Mouse (Mus musculus): ENCODE results near the gene C2cd3. TPM values are rescaled to one million over a fixed set of nuclear protein-coding genes. Genes with fewer than 3 reads are reported as not detected.

Gene C2cd3
- polyA plus RNA-seq, 1 experiment from 2014 or later: 8.5 TPM

- Histone ChIP-seq H3K4me3 (replicated peaks) (peak overlapping the region; percentile 80), H3K36me3 (peaks cover 37% of the 10 kb centered on the region), H3K27ac (peak overlapping the region; percentile 94), H3K9ac (peak overlapping the region; percentile 98), H3K27me3 (no peaks in the 10 kb centered on the region), H3K9me3 (replicated peaks) (no peaks in the 10 kb centered on the region), H3K4me2 (peak overlapping the region; percentile 94), H3K4me1 (replicated peaks) (peaks cover 49% of the 10 kb centered on the region)
- WGBS (ENCODE audit: insufficient replicate concordance): under 1% methylated on average over 36 of the region's 36 CpGs
- ATAC-seq (ENCODE audit: low read depth): peak; percentile 72
- no peak for DNase-seq
Measured at GRCm38 (mm10) chr7:100492391-100493116, 120.5 kb downstream of the C2cd3 start.

- Histone ChIP-seq H3K4me1 (replicated peaks) (peaks cover 54% of the 10 kb centered on the region), H3K36me3 (peaks cover 43% of the 10 kb centered on the region), H3K27me3 (no peaks in the 10 kb centered on the region), H3K9ac (peak within 1 kb of the TSS; percentile 98), H3K4me2 (peak within 1 kb of the TSS; percentile 94), H3K4me3 (replicated peaks) (peak within 1 kb of the TSS; percentile 80), H3K27ac (peak within 1 kb of the TSS; percentile 94), H3K9me3 (replicated peaks) (no peaks in the 10 kb centered on the region)
- ATAC-seq (ENCODE audit: low read depth): peak; percentile 85
- peak; percentile 92 for DNase-seq
- WGBS (ENCODE audit: insufficient replicate concordance): under 1% methylated on average over 27 of the region's 27 CpGs
Measured at GRCm38 (mm10) chr7:100493117-100493483, 121.1 kb downstream of the C2cd3 start, which contains the start of gene Ucp2. TSS of gene Ucp2 (plus strand) at chr7:100493337.

DNA sequence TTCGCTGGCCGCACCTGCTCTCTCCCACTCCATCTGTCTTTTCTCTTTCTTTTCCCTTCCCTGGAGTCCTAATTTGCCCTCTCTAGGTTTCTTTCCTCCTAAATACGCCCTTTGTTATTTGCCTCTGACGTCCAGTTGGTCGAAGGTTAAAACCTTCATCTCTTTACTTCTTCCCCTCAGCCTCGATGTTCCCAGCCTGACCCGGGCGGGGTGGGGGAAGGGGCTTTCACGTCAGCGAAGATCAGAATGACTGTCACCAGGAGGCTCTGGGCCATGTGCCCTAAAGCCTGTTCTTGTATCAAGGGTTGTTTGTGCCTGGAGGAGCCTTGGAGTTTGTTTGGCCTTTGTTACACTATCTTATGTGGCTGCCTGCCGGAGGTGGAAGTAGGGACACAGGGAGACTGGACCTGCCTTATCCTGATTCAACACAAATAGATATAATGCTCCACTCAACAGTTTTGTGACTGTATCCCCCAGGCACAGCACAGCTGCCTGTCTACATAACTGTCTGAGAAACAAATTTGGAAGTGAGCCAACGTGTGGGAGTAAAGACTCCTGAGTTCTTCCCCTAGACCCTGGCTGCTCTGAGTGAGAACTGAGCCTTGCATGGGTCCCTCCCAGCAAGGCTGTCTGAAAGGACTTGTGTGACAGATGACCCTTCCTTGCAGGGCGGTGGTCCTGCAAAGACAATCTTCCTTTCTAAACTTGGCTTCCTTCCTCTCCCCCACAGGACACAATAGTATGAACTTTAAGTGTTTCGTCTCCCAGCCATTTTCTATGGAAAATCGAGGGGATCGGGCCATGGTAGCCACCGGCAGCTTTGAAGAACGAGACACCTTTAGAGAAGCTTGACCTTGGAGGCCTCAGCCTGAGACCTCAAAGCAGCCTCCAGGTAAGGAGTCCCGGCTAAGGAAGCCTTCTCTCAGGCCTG lies 121.7 kb downstream of the C2cd3 start:
- 15% methylated on average over 19 of the region's 19 CpGs for WGBS (ENCODE audit: insufficient replicate concordance)
- H3K9ac ChIP-seq: peak overlapping the region; percentile 98
- DNase-seq: peak; percentile 55
- peak overlapping the region; percentile 94 for H3K27ac ChIP-seq
- peak overlapping the region; percentile 80 for H3K4me3 ChIP-seq (replicated peaks)
- H3K36me3 ChIP-seq: peaks cover 49% of the 10 kb centered on the region
- peak; percentile 3 for ATAC-seq (ENCODE audit: low read depth)
- H3K4me2 ChIP-seq: peak overlapping the region; percentile 94
- no peaks in the 10 kb centered on the region for H3K27me3 ChIP-seq
- H3K4me1 ChIP-seq (replicated peaks): peaks cover 61% of the 10 kb centered on the region
- H3K9me3 ChIP-seq (replicated peaks): no peaks in the 10 kb centered on the region

- ATAC-seq (ENCODE audit: low read depth) (no peak), DNase-seq (no peak)
- Histone ChIP-seq H3K27me3 (no peaks in the 10 kb centered on the region), H3K9ac (peak overlapping the region; percentile 98), H3K4me1 (replicated peaks) (peaks cover 67% of the 10 kb centered on the region), H3K4me2 (peak overlapping the region; percentile 94), H3K9me3 (replicated peaks) (no peaks in the 10 kb centered on the region), H3K36me3 (peaks cover 56% of the 10 kb centered on the region), H3K4me3 (replicated peaks) (peak overlapping the region; percentile 80), H3K27ac (peak overlapping the region; percentile 94)
- 51% methylated on average over 7 of the region's 7 CpGs for WGBS (ENCODE audit: insufficient replicate concordance)
Measured at GRCm38 (mm10) chr7:100494415-100494831, 122.4 kb downstream of the C2cd3 start.

GRCm38 (mm10) chr7:100495042-100495441 lies 123.0 kb downstream of the C2cd3 start:
- Histone ChIP-seq H3K9me3 (replicated peaks) (no peaks in the 10 kb centered on the region), H3K36me3 (peaks cover 62% of the 10 kb centered on the region), H3K4me2 (peak overlapping the region; percentile 94), H3K27ac (peak overlapping the region; percentile 94), H3K4me3 (replicated peaks) (peak overlapping the region; percentile 80), H3K27me3 (no peaks in the 10 kb centered on the region), H3K9ac (peak overlapping the region; percentile 98), H3K4me1 (replicated peaks) (peaks cover 73% of the 10 kb centered on the region)
- ATAC-seq (ENCODE audit: low read depth): no peak
- 24% methylated on average over 8 of the region's 8 CpGs for WGBS (ENCODE audit: insufficient replicate concordance)
- no peak for DNase-seq

DNA sequence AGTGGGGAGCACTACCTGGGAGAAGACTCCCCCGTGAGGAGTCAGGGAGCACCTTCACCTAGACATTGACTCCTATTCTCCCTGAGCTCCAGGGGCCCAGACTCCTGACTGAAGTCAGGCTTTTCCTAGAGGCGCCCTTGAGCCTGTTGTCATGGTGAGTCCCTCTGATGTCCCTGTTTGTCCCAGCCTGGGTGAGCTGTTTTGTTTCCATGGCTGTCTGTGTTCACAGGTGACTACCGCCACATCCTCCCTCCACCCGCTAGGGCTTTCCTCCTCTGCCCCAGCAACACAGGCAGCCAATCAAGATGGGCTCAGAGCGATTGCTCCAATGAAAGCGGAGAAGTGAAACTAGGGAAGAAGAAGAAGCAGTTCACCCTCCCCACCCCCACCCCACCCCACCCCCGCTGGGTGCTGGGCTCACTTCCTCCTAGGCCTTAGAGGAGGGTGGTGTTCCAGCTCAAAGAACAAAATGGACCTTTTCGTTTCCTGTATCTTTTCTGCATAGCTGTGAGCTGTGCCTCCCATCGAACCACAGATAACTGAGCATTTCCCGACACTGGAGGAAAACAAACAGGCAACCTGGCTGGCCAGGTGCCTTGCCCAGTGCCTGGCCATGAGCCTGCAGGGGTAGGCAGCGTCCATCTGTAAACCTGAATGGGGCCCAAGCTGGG lies 123.7 kb downstream of the C2cd3 start:
- H3K27ac ChIP-seq: peak overlapping the region; percentile 94
- peaks cover 69% of the 10 kb centered on the region for H3K36me3 ChIP-seq
- H3K4me2 ChIP-seq: peak overlapping the region; percentile 94
- peak overlapping the region; percentile 80 for H3K4me3 ChIP-seq (replicated peaks)
- ATAC-seq (ENCODE audit: low read depth): peak; percentile 35
- no peaks in the 10 kb centered on the region for H3K9me3 ChIP-seq (replicated peaks)
- H3K27me3 ChIP-seq: no peaks in the 10 kb centered on the region
- WGBS (ENCODE audit: insufficient replicate concordance): 24% methylated on average over 11 of the region's 11 CpGs
- peak; percentile 62 for DNase-seq
- peaks cover 80% of the 10 kb centered on the region for H3K4me1 ChIP-seq (replicated peaks)
- peak overlapping the region; percentile 98 for H3K9ac ChIP-seq

GRCm38 (mm10) chr7:100496371-100496770 lies 124.3 kb downstream of the C2cd3 start:
- Histone ChIP-seq H3K4me1 (replicated peaks) (peaks cover 86% of the 10 kb centered on the region), H3K36me3 (peaks cover 71% of the 10 kb centered on the region), H3K9ac (peak overlapping the region; percentile 98), H3K27ac (peak overlapping the region; percentile 94), H3K4me3 (replicated peaks) (peak overlapping the region; percentile 80), H3K27me3 (no peaks in the 10 kb centered on the region), H3K4me2 (peak overlapping the region; percentile 94), H3K9me3 (replicated peaks) (no peaks in the 10 kb centered on the region)
- DNase-seq (no peak), ATAC-seq (ENCODE audit: low read depth) (no peak)
- 76% methylated on average over 6 of the region's 6 CpGs for WGBS (ENCODE audit: insufficient replicate concordance)

GRCm38 (mm10) chr7:100496791-100497190 lies 124.8 kb downstream of the C2cd3 start:
- DNase-seq: no peak
- Histone ChIP-seq H3K4me2 (peak overlapping the region; percentile 94), H3K9me3 (replicated peaks) (no peaks in the 10 kb centered on the region), H3K9ac (peak overlapping the region; percentile 98), H3K4me1 (replicated peaks) (peaks cover 86% of the 10 kb centered on the region), H3K27ac (peak overlapping the region; percentile 94), H3K4me3 (replicated peaks) (peak overlapping the region; percentile 80), H3K27me3 (no peaks in the 10 kb centered on the region), H3K36me3 (peaks cover 71% of the 10 kb centered on the region)
- 94% methylated on average over 9 of the region's 9 CpGs for WGBS (ENCODE audit: insufficient replicate concordance)
- ATAC-seq (ENCODE audit: low read depth): no peak

DNA sequence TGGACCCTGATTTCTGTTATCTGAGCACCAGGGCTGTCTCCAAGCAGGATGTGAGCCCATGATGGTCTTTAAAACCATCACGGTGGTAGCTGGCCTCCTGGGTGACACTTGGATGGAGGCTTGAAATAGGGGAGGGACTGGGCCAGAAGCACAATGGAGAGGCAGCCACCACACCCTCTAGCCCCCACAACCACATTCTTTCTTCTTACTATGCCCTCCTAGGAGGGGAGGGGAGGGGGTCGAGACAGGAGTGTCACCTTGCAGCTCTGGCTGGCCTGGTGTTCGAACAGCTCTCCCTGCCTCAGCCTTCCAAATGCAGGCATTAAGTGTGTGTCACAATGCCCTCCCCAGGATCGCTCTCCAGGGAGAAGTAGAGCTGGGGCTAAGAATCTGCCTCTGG lies 125.4 kb downstream of the C2cd3 start:
- Histone ChIP-seq H3K4me3 (replicated peaks) (peak overlapping the region; percentile 80), H3K4me2 (peak overlapping the region; percentile 94), H3K27ac (peak overlapping the region; percentile 94), H3K9me3 (replicated peaks) (no peaks in the 10 kb centered on the region), H3K9ac (peak overlapping the region; percentile 98), H3K27me3 (no peaks in the 10 kb centered on the region), H3K36me3 (peaks cover 71% of the 10 kb centered on the region), H3K4me1 (replicated peaks) (peaks cover 86% of the 10 kb centered on the region)
- WGBS (ENCODE audit: insufficient replicate concordance): 76% methylated on average over 4 of the region's 4 CpGs
- DNase-seq (no peak), ATAC-seq (ENCODE audit: low read depth) (no peak)

- H3K4me1 ChIP-seq (replicated peaks): peaks cover 87% of the 10 kb centered on the region
- 86% methylated on average over 13 of the region's 13 CpGs for WGBS (ENCODE audit: insufficient replicate concordance)
- peaks cover 71% of the 10 kb centered on the region for H3K36me3 ChIP-seq
Measured at GRCm38 (mm10) chr7:100497982-100498381, 125.9 kb downstream of the C2cd3 start.

DNA sequence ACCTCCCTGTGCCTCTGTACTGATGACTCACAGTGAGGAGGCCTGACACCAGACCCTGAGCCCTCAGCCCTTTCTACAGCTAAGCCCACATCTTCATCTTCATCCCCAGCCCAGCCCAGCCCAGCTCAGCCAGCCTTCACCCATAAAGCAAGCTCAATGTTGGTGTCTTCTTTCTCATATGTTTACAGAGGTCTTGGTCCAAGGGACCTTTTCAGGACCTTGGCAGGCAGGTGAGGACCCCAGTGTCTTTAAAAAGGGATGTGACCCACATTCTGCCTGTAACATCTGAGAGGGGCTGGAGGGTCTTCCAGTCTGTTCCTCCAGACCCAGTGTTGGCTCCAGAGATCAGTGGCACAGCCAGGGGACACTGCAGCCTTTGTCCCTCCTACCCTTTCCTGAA lies 127.4 kb downstream of the C2cd3 start:
- Histone ChIP-seq H3K9me3 (replicated peaks) (no peaks in the 10 kb centered on the region), H3K9ac (peak overlapping the region; percentile 43; the same call in 1 of the 2 replicates), H3K4me3 (replicated peaks) (0 out of 2 replicates have a peak overlapping the region, but pooled peaks have one; percentile 6), H3K4me1 (replicated peaks) (peaks cover 100% of the 10 kb centered on the region), H3K27ac (peak overlapping the region; percentile 87), H3K4me2 (no peak overlapping the region), H3K27me3 (no peaks in the 10 kb centered on the region), H3K36me3 (peaks cover 64% of the 10 kb centered on the region)
- ATAC-seq (ENCODE audit: low read depth) (no peak), DNase-seq (no peak)

More at GRCm38 (mm10) chr7:100497982-100498381, 125.9 kb downstream of the C2cd3 start:
- Histone ChIP-seq H3K4me3 (replicated peaks) (peak overlapping the region; percentile 80), H3K27me3 (no peaks in the 10 kb centered on the region), H3K4me2 (peak overlapping the region; percentile 94), H3K27ac (0 out of 2 replicates have a peak overlapping the region, but pooled peaks have one; percentile 87), H3K9ac (no peak overlapping the region), H3K9me3 (replicated peaks) (no peaks in the 10 kb centered on the region)
- ATAC-seq (ENCODE audit: low read depth) (no peak), DNase-seq (no peak)

Measured in liver, embryonic 13.5 days (tissue).